Mouse (Mus musculus) kidney, adult 2 months (tissue): ENCODE measurements around the gene Ttc28. TPM values are rescaled to one million over a fixed set of nuclear protein-coding genes. Genes with fewer than 3 reads are reported as not detected.

Experiments
- DNase-seq: peaks from one replicate; pipeline ENCODE4 v3.0.0; 2021
- H3K27ac ChIP-seq: fragments of 200-500 bp; 2 replicates; pipeline ENCODE4 v1.5.1; 2012; ENCODE audit warnings: low read depth, low read length, control low read depth, inconsistent platforms; ENCODE audit not compliant: insufficient read depth
- H3K27me3 ChIP-seq: fragments of 200-500 bp; replicated peaks from 2 replicates; pipeline ENCODE4 v1.6.1; 2012; ENCODE audit warnings: mild to moderate bottlenecking, moderate library complexity, low read length, inconsistent platforms; ENCODE audit not compliant: control insufficient read depth, insufficient read depth
- H3K36me3 ChIP-seq: fragments of 200-500 bp; 2 replicates; pipeline ENCODE4 v1.6.1; 2012; ENCODE audit warnings: mild to moderate bottlenecking, moderate library complexity, low read length, inconsistent platforms; ENCODE audit not compliant: control insufficient read depth, insufficient read depth
- H3K4me1 ChIP-seq: fragments of 200-500 bp; 2 replicates; pipeline ENCODE4 v1.6.1; 2011; ENCODE audit warnings: low read length; ENCODE audit not compliant: control insufficient read depth, insufficient read depth
- H3K4me3 ChIP-seq: fragments of 200-500 bp; 2 replicates; pipeline ENCODE4 v1.5.1; 2011; ENCODE audit warnings: mild to moderate bottlenecking, low read depth, low read length, control low read depth; ENCODE audit not compliant: insufficient read depth
- CTCF ChIP-seq: fragments of 200-500 bp; conservative IDR thresholded peaks from 2 replicates; pipeline ENCODE4 v1.5.1; 2011; ENCODE audit warnings: low read depth, mild to moderate bottlenecking, control low read depth, low read length, moderate library complexity, mixed read lengths; ENCODE audit not compliant: insufficient read depth, insufficient read length
- POLR2A ChIP-seq: fragments of 200-500 bp; IDR thresholded peaks from one replicate; pipeline ENCODE4 v1.6.1; 2011; ENCODE audit warnings: low read depth, low read length, control low read depth
- WGBS: fragments of 180-500 bp; shearing (Covaris S2); methylation state at CpG from one replicate; pipeline ENCODE4 v1.1.7; 2018; 5-methylcytosine and 5-hydroxymethylcytosine counted together
- polyA plus RNA-seq: library from polyadenylated mRNA; depleted of rRNA; stranded (reverse); fragments of >200 nt; gene quantifications from 2 replicates; pipeline ENCODE4 v1.2.3, GENCODE M21; 2012

Ttc28 gene
- polyA plus RNA-seq, 1 experiment = 6.6 TPM

GRCm38 (mm10) chr5:111058401-111059139, 179.0 kb downstream of the Ttc28 start:
- peak overlapping the region; percentile 35; the same call in 1 of the 2 replicates for H3K27ac ChIP-seq
- WGBS = 62% methylated on average over 22 of the region's 22 CpGs
- DNase-seq = no peak
- no peaks in the 10 kb centered on the region for H3K27me3 ChIP-seq
- H3K4me3 ChIP-seq = no peak overlapping the region
- peaks cover 3% of the 10 kb centered on the region; the same call in 1 of the 2 replicates for H3K4me1 ChIP-seq
- no peak for TF ChIP-seq CTCF
- TF ChIP-seq POLR2A = no peak
- no peaks in the 10 kb centered on the region for H3K36me3 ChIP-seq

- Histone ChIP-seq H3K27ac (peak overlapping the region; percentile 47; the same call in 1 of the 2 replicates), H3K4me1 (peaks cover 3% of the 10 kb centered on the region; the same call in 1 of the 2 replicates), H3K4me3 (no peak overlapping the region), H3K27me3 (no peaks in the 10 kb centered on the region), H3K36me3 (no peaks in the 10 kb centered on the region)
- 53% methylated on average over 11 of the region's 11 CpGs for WGBS
- peak; percentile 51 for DNase-seq
- no peak for TF ChIP-seq POLR2A
- TF ChIP-seq CTCF = no peak
These were observed 179.7 kb downstream of the Ttc28 start for GRCm38 (mm10) chr5:111059140-111059921.

- peaks cover 3% of the 10 kb centered on the region; the same call in 1 of the 2 replicates for H3K4me1 ChIP-seq
- no peak for TF ChIP-seq CTCF
- no peak overlapping the region for H3K4me3 ChIP-seq
- WGBS = 59% methylated on average over 6 of the region's 6 CpGs
- no peaks in the 10 kb centered on the region for H3K36me3 ChIP-seq
- no peaks in the 10 kb centered on the region for H3K27me3 ChIP-seq
- H3K27ac ChIP-seq = no peak overlapping the region
- DNase-seq = no peak
These were observed 180.7 kb downstream of the Ttc28 start for GRCm38 (mm10) chr5:111060246-111060745.

- peak; percentile 28 for DNase-seq
- Histone ChIP-seq H3K36me3 (no peaks in the 10 kb centered on the region), H3K4me1 (no peaks in the 10 kb centered on the region; the same call in 1 of the 2 replicates), H3K27ac (no peak overlapping the region), H3K4me3 (no peak overlapping the region), H3K27me3 (no peaks in the 10 kb centered on the region)
- TF ChIP-seq POLR2A (no peak), CTCF (no peak)
- WGBS = 80% methylated on average over 3 of the region's 3 CpGs
These were observed 183.6 kb downstream of the Ttc28 start for GRCm38 (mm10) chr5:111063155-111063554.

GRCm38 (mm10) chr5:111063991-111064390, 184.4 kb downstream of the Ttc28 start:
- DNase-seq = no peak
- no peak overlapping the region for H3K4me3 ChIP-seq
- WGBS = 82% methylated on average over 3 of the region's 3 CpGs
- H3K27ac ChIP-seq = no peak overlapping the region
- H3K27me3 ChIP-seq = no peaks in the 10 kb centered on the region
- no peaks in the 10 kb centered on the region; the same call in 1 of the 2 replicates for H3K4me1 ChIP-seq
- TF ChIP-seq CTCF = no peak
- TF ChIP-seq POLR2A = no peak
- no peaks in the 10 kb centered on the region for H3K36me3 ChIP-seq

- H3K36me3 ChIP-seq = no peaks in the 10 kb centered on the region
- no peak overlapping the region for H3K27ac ChIP-seq
- H3K27me3 ChIP-seq = no peaks in the 10 kb centered on the region
- DNase-seq = no peak
- H3K4me1 ChIP-seq = no peaks in the 10 kb centered on the region
- 74% methylated on average over 4 of the region's 4 CpGs for WGBS
- H3K4me3 ChIP-seq = no peak overlapping the region
- TF ChIP-seq POLR2A = no peak
- TF ChIP-seq CTCF = no peak
These were observed 186.2 kb downstream of the Ttc28 start for GRCm38 (mm10) chr5:111065770-111066169.

GRCm38 (mm10) chr5:111069503-111069902, 189.9 kb downstream of the Ttc28 start:
- DNase-seq = no peak
- TF ChIP-seq CTCF (no peak), POLR2A (no peak)
- Histone ChIP-seq H3K27me3 (no peaks in the 10 kb centered on the region), H3K4me1 (peaks cover 4% of the 10 kb centered on the region; the same call in 1 of the 2 replicates), H3K4me3 (no peak overlapping the region), H3K27ac (no peak overlapping the region), H3K36me3 (no peaks in the 10 kb centered on the region)
- 89% methylated on average over 5 of the region's 5 CpGs for WGBS
